Mouse (Mus musculus): ENCODE measurements at regions not wholly inside any gene's neighbourhood (a gene's known extent, or its start where the extent isn't known, plus 50 kb on each side); places are given as distances from the start of the nearest gene placed in this dataset.

- Histone ChIP-seq H3K4me1 (ENCODE audit: control insufficient read depth, insufficient read depth, low read length) (no peaks in the 10 kb centered on the region; the same call in 1 of the 2 replicates), H3K36me3 (ENCODE audit: control insufficient read depth, insufficient read depth, low read length) (no peaks in the 10 kb centered on the region), H3K4me2 (ENCODE audit: low read length) (no peak overlapping the region), H3K9me3 (replicated peaks; ENCODE audit: control insufficient read depth, low read length, poor library complexity, severe bottlenecking) (no peaks in the 10 kb centered on the region), H3K27ac (ENCODE audit: low read length) (no peak overlapping the region), H3K4me3 (ENCODE audit: low read depth, low read length) (no peak overlapping the region), H3K9ac (ENCODE audit: low read depth, low read length) (no peak overlapping the region), H3K27me3 (ENCODE audit: control insufficient read depth, insufficient read depth, low read depth, low read length) (no peaks in the 10 kb centered on the region)
- no peak for ATAC-seq
Observed at GRCm38 (mm10) chr14:73874337-73874736, 213.3 kb downstream of the Gm21750 start.

DNA sequence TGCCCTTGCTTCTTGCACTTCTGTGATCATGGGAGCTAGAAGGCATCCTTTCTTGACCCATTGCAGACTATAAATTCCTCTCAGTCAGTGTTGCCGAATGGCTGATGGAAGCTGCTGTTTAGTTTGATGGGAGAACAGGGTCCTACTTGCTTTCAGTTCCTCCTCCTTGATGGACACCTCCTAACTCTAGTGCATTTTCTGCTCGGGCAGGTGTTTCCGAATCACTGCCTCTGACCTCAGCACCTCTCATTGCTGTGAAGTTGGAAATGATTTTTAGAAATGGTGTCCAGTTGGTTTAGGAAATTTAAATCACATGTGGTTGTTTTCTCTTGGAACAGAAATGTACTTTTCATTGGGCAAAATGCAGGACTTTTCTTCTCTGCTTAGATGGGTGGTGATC lies 214.9 kb downstream of the Gm21750 start:
- WGBS = 87% methylated on average over 3 of the region's 3 CpGs
- Histone ChIP-seq H3K9me3 (replicated peaks; ENCODE audit: control insufficient read depth, low read length, poor library complexity, severe bottlenecking) (no peaks in the 10 kb centered on the region), H3K9ac (ENCODE audit: low read depth, low read length) (no peak overlapping the region), H3K4me1 (ENCODE audit: control insufficient read depth, insufficient read depth, low read length) (no peaks in the 10 kb centered on the region; the same call in 1 of the 2 replicates), H3K4me3 (ENCODE audit: low read depth, low read length) (no peak overlapping the region), H3K4me2 (ENCODE audit: low read length) (no peak overlapping the region), H3K36me3 (ENCODE audit: control insufficient read depth, insufficient read depth, low read length) (no peaks in the 10 kb centered on the region), H3K27me3 (ENCODE audit: control insufficient read depth, insufficient read depth, low read depth, low read length) (no peaks in the 10 kb centered on the region), H3K27ac (ENCODE audit: low read length) (no peak overlapping the region)
- ATAC-seq = no peak

GRCm38 (mm10) chr14:73878267-73878666 lies 217.2 kb downstream of the Gm21750 start:
- WGBS = 85% methylated on average over 1 of the region's 1 CpGs

GRCm38 (mm10) chr14:73878866-73879419 lies 217.9 kb downstream of the Gm21750 start:
- no peak overlapping the region for H3K27ac ChIP-seq (ENCODE audit: low read length)
- no peaks in the 10 kb centered on the region for H3K27me3 ChIP-seq (ENCODE audit: control insufficient read depth, insufficient read depth, low read depth, low read length)
- no peaks in the 10 kb centered on the region; the same call in 1 of the 2 replicates for H3K4me1 ChIP-seq (ENCODE audit: control insufficient read depth, insufficient read depth, low read length)
- H3K36me3 ChIP-seq (ENCODE audit: control insufficient read depth, insufficient read depth, low read length) = no peaks in the 10 kb centered on the region
- H3K4me2 ChIP-seq (ENCODE audit: low read length) = no peak overlapping the region
- 80% methylated on average over 3 of the region's 3 CpGs for WGBS
- no peak for ATAC-seq
- no peak overlapping the region for H3K4me3 ChIP-seq (ENCODE audit: low read depth, low read length)
- no peak overlapping the region for H3K9ac ChIP-seq (ENCODE audit: low read depth, low read length)
- H3K9me3 ChIP-seq (replicated peaks; ENCODE audit: control insufficient read depth, low read length, poor library complexity, severe bottlenecking) = no peaks in the 10 kb centered on the region

More at GRCm38 (mm10) chr14:73878267-73878666, 217.2 kb downstream of the Gm21750 start:
- H3K36me3 ChIP-seq (ENCODE audit: control insufficient read depth, insufficient read depth, low read length) = no peaks in the 10 kb centered on the region
- no peak overlapping the region for H3K4me2 ChIP-seq (ENCODE audit: low read length)
- no peaks in the 10 kb centered on the region for H3K27me3 ChIP-seq (ENCODE audit: control insufficient read depth, insufficient read depth, low read depth, low read length)
- ATAC-seq = no peak
- no peak overlapping the region for H3K4me3 ChIP-seq (ENCODE audit: low read depth, low read length)
- no peak overlapping the region for H3K27ac ChIP-seq (ENCODE audit: low read length)
- no peaks in the 10 kb centered on the region for H3K9me3 ChIP-seq (replicated peaks; ENCODE audit: control insufficient read depth, low read length, poor library complexity, severe bottlenecking)
- H3K4me1 ChIP-seq (ENCODE audit: control insufficient read depth, insufficient read depth, low read length) = no peaks in the 10 kb centered on the region; the same call in 1 of the 2 replicates
- no peak overlapping the region for H3K9ac ChIP-seq (ENCODE audit: low read depth, low read length)

GRCm38 (mm10) chr14:73891451-73891850 lies 230.4 kb downstream of the Gm21750 start:
- no peak overlapping the region for H3K4me3 ChIP-seq (ENCODE audit: low read depth, low read length)
- no peak overlapping the region for H3K9ac ChIP-seq (ENCODE audit: low read depth, low read length)
- WGBS = 80% methylated on average over 2 of the region's 2 CpGs
- no peak overlapping the region for H3K4me2 ChIP-seq (ENCODE audit: low read length)
- no peak overlapping the region for H3K27ac ChIP-seq (ENCODE audit: low read length)
- no peak for ATAC-seq
- no peaks in the 10 kb centered on the region for H3K4me1 ChIP-seq (ENCODE audit: control insufficient read depth, insufficient read depth, low read length)
- no peaks in the 10 kb centered on the region for H3K36me3 ChIP-seq (ENCODE audit: control insufficient read depth, insufficient read depth, low read length)
- no peaks in the 10 kb centered on the region for H3K9me3 ChIP-seq (replicated peaks; ENCODE audit: control insufficient read depth, low read length, poor library complexity, severe bottlenecking)
- no peaks in the 10 kb centered on the region for H3K27me3 ChIP-seq (ENCODE audit: control insufficient read depth, insufficient read depth, low read depth, low read length)

GRCm38 (mm10) chr14:73894844-73895243 lies 233.8 kb downstream of the Gm21750 start:
- no peaks in the 10 kb centered on the region for H3K4me1 ChIP-seq (ENCODE audit: control insufficient read depth, insufficient read depth, low read length)
- no peak overlapping the region for H3K4me2 ChIP-seq (ENCODE audit: low read length)
- 75% methylated on average over 2 of the region's 2 CpGs for WGBS
- no peak for ATAC-seq
- H3K4me3 ChIP-seq (ENCODE audit: low read depth, low read length) = no peak overlapping the region
- H3K9me3 ChIP-seq (replicated peaks; ENCODE audit: control insufficient read depth, low read length, poor library complexity, severe bottlenecking) = no peaks in the 10 kb centered on the region
- no peaks in the 10 kb centered on the region for H3K36me3 ChIP-seq (ENCODE audit: control insufficient read depth, insufficient read depth, low read length)
- no peak overlapping the region for H3K9ac ChIP-seq (ENCODE audit: low read depth, low read length)
- H3K27ac ChIP-seq (ENCODE audit: low read length) = no peak overlapping the region
- H3K27me3 ChIP-seq (ENCODE audit: control insufficient read depth, insufficient read depth, low read depth, low read length) = no peaks in the 10 kb centered on the region

DNA sequence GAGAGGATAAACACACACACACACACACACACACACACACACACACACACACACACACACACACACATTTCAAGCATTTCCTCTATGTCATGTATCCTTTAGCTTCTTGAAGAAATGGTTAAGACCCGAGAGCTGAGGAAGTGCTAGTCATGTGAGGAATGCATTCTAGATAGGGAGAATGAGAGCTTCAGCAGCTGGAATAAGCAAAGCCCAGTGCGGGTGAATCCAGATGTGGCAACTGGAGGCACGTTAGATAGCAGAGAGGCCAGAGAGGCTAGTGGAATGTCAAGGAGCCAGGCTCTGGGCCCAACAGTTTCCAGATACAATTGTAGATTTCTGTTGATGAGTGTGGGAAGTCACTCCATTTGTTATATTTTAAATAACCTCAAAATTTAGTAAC lies 234.2 kb downstream of the Gm21750 start:
- no peaks in the 10 kb centered on the region for H3K9me3 ChIP-seq (replicated peaks; ENCODE audit: control insufficient read depth, low read length, poor library complexity, severe bottlenecking)
- H3K9ac ChIP-seq (ENCODE audit: low read depth, low read length) = no peak overlapping the region
- H3K27me3 ChIP-seq (ENCODE audit: control insufficient read depth, insufficient read depth, low read depth, low read length) = no peaks in the 10 kb centered on the region
- no peak overlapping the region for H3K4me2 ChIP-seq (ENCODE audit: low read length)
- no peak for ATAC-seq
- no peak overlapping the region for H3K27ac ChIP-seq (ENCODE audit: low read length)
- H3K36me3 ChIP-seq (ENCODE audit: control insufficient read depth, insufficient read depth, low read length) = no peaks in the 10 kb centered on the region
- no peaks in the 10 kb centered on the region for H3K4me1 ChIP-seq (ENCODE audit: control insufficient read depth, insufficient read depth, low read length)
- WGBS = 83% methylated on average over 3 of the region's 3 CpGs
- H3K4me3 ChIP-seq (ENCODE audit: low read depth, low read length) = no peak overlapping the region

- Histone ChIP-seq H3K4me1 (ENCODE audit: control insufficient read depth, insufficient read depth, low read length) (no peaks in the 10 kb centered on the region), H3K36me3 (ENCODE audit: control insufficient read depth, insufficient read depth, low read length) (no peaks in the 10 kb centered on the region), H3K4me3 (ENCODE audit: low read depth, low read length) (no peak overlapping the region), H3K9me3 (replicated peaks; ENCODE audit: control insufficient read depth, low read length, poor library complexity, severe bottlenecking) (no peaks in the 10 kb centered on the region), H3K9ac (ENCODE audit: low read depth, low read length) (no peak overlapping the region), H3K4me2 (ENCODE audit: low read length) (no peak overlapping the region), H3K27ac (ENCODE audit: low read length) (no peak overlapping the region), H3K27me3 (ENCODE audit: control insufficient read depth, insufficient read depth, low read depth, low read length) (no peaks in the 10 kb centered on the region)
- ATAC-seq = no peak
Observed at GRCm38 (mm10) chr14:73899078-73899477, 238.1 kb downstream of the Gm21750 start.

- no peaks in the 10 kb centered on the region for H3K4me1 ChIP-seq (ENCODE audit: control insufficient read depth, insufficient read depth, low read length)
- ATAC-seq = no peak
- no peak overlapping the region for H3K4me3 ChIP-seq (ENCODE audit: low read depth, low read length)
- H3K27me3 ChIP-seq (ENCODE audit: control insufficient read depth, insufficient read depth, low read depth, low read length) = no peaks in the 10 kb centered on the region
- H3K9me3 ChIP-seq (replicated peaks; ENCODE audit: control insufficient read depth, low read length, poor library complexity, severe bottlenecking) = no peaks in the 10 kb centered on the region
- no peak overlapping the region for H3K4me2 ChIP-seq (ENCODE audit: low read length)
- no peak overlapping the region for H3K9ac ChIP-seq (ENCODE audit: low read depth, low read length)
- H3K36me3 ChIP-seq (ENCODE audit: control insufficient read depth, insufficient read depth, low read length) = no peaks in the 10 kb centered on the region
- H3K27ac ChIP-seq (ENCODE audit: low read length) = no peak overlapping the region
- 92% methylated on average over 6 of the region's 6 CpGs for WGBS
Observed at GRCm38 (mm10) chr14:73902085-73902713, 241.2 kb downstream of the Gm21750 start.

Measured in midbrain, embryonic 16.5 days (tissue).